Mouse (Mus musculus): Measurements from ENCODE around the gene Iqgap2. TPM values are rescaled to one million over a fixed set of nuclear protein-coding genes. Genes with fewer than 3 reads are reported as not detected.

The Iqgap2 gene
- polyA plus RNA-seq, 1 experiment: 6.0 TPM

- TF ChIP-seq POLR2A (IDR thresholded peaks at IDR 0.05; ENCODE audit: borderline replicate concordance, extremely low read depth, insufficient read depth, insufficient read length, poor library complexity, severe bottlenecking) (no peak), CTCF (IDR thresholded peaks at IDR 0.05; ENCODE audit: borderline replicate concordance, extremely low read depth, insufficient read depth, insufficient read length) (no peak)
- DNase-seq (ENCODE audit: low read depth): no peak
These were observed 9.7 kb downstream of the Iqgap2 start for GRCm38 (mm10) chr13:95882001-95882400.

GRCm38 (mm10) chr13:95881427-95881826, 10.3 kb downstream of the Iqgap2 start:
- TF ChIP-seq CTCF (IDR thresholded peaks at IDR 0.05; ENCODE audit: borderline replicate concordance, extremely low read depth, insufficient read depth, insufficient read length) (no peak), POLR2A (IDR thresholded peaks at IDR 0.05; ENCODE audit: borderline replicate concordance, extremely low read depth, insufficient read depth, insufficient read length, poor library complexity, severe bottlenecking) (no peak)
- no peak for DNase-seq (ENCODE audit: low read depth)

GRCm38 (mm10) chr13:95880633-95881032, 11.1 kb downstream of the Iqgap2 start:
- peak; percentile 85 for DNase-seq (ENCODE audit: low read depth)
- TF ChIP-seq POLR2A (IDR thresholded peaks at IDR 0.05; ENCODE audit: borderline replicate concordance, extremely low read depth, insufficient read depth, insufficient read length, poor library complexity, severe bottlenecking): no peak
- no peak for TF ChIP-seq CTCF (IDR thresholded peaks at IDR 0.05; ENCODE audit: borderline replicate concordance, extremely low read depth, insufficient read depth, insufficient read length)

GRCm38 (mm10) chr13:95871993-95872392, 19.7 kb downstream of the Iqgap2 start:
- no peak for TF ChIP-seq CTCF (IDR thresholded peaks at IDR 0.05; ENCODE audit: borderline replicate concordance, extremely low read depth, insufficient read depth, insufficient read length)
- no peak for TF ChIP-seq POLR2A (IDR thresholded peaks at IDR 0.05; ENCODE audit: borderline replicate concordance, extremely low read depth, insufficient read depth, insufficient read length, poor library complexity, severe bottlenecking)

GRCm38 (mm10) chr13:95870626-95871025, 21.1 kb downstream of the Iqgap2 start:
- no peak for TF ChIP-seq POLR2A (IDR thresholded peaks at IDR 0.05; ENCODE audit: borderline replicate concordance, extremely low read depth, insufficient read depth, insufficient read length, poor library complexity, severe bottlenecking)
- TF ChIP-seq CTCF (IDR thresholded peaks at IDR 0.05; ENCODE audit: borderline replicate concordance, extremely low read depth, insufficient read depth, insufficient read length): no peak
- no peak for DNase-seq (ENCODE audit: low read depth)

More at GRCm38 (mm10) chr13:95871993-95872392, 19.7 kb downstream of the Iqgap2 start:
- no peak for DNase-seq (ENCODE audit: low read depth)

- peak; percentile 93 for DNase-seq (ENCODE audit: low read depth)
- TF ChIP-seq CTCF (IDR thresholded peaks at IDR 0.05; ENCODE audit: borderline replicate concordance, extremely low read depth, insufficient read depth, insufficient read length) (no peak), POLR2A (IDR thresholded peaks at IDR 0.05; ENCODE audit: borderline replicate concordance, extremely low read depth, insufficient read depth, insufficient read length, poor library complexity, severe bottlenecking) (no peak)
These were observed 22.7 kb downstream of the Iqgap2 start for GRCm38 (mm10) chr13:95868896-95869540.

GRCm38 (mm10) chr13:95862201-95862600, 29.5 kb downstream of the Iqgap2 start:
- TF ChIP-seq CTCF (IDR thresholded peaks at IDR 0.05; ENCODE audit: borderline replicate concordance, extremely low read depth, insufficient read depth, insufficient read length): no peak

GRCm38 (mm10) chr13:95859271-95859670, 32.5 kb downstream of the Iqgap2 start:
- TF ChIP-seq POLR2A (IDR thresholded peaks at IDR 0.05; ENCODE audit: borderline replicate concordance, extremely low read depth, insufficient read depth, insufficient read length, poor library complexity, severe bottlenecking) (no peak), CTCF (IDR thresholded peaks at IDR 0.05; ENCODE audit: borderline replicate concordance, extremely low read depth, insufficient read depth, insufficient read length) (no peak)
- DNase-seq (ENCODE audit: low read depth): no peak

More at GRCm38 (mm10) chr13:95862201-95862600, 29.5 kb downstream of the Iqgap2 start:
- DNase-seq (ENCODE audit: low read depth): no peak

- DNase-seq (ENCODE audit: low read depth): no peak
- no peak for TF ChIP-seq POLR2A (IDR thresholded peaks at IDR 0.05; ENCODE audit: borderline replicate concordance, extremely low read depth, insufficient read depth, insufficient read length, poor library complexity, severe bottlenecking)
- no peak for TF ChIP-seq CTCF (IDR thresholded peaks at IDR 0.05; ENCODE audit: borderline replicate concordance, extremely low read depth, insufficient read depth, insufficient read length)
These were observed 32.9 kb downstream of the Iqgap2 start for GRCm38 (mm10) chr13:95858866-95859265.

- no peak for DNase-seq (ENCODE audit: low read depth)
- TF ChIP-seq POLR2A (IDR thresholded peaks at IDR 0.05; ENCODE audit: borderline replicate concordance, extremely low read depth, insufficient read depth, insufficient read length, poor library complexity, severe bottlenecking) (no peak), CTCF (IDR thresholded peaks at IDR 0.05; ENCODE audit: borderline replicate concordance, extremely low read depth, insufficient read depth, insufficient read length) (no peak)
These were observed 36.2 kb downstream of the Iqgap2 start for GRCm38 (mm10) chr13:95855537-95855936.

GRCm38 (mm10) chr13:95851611-95852010, 40.1 kb downstream of the Iqgap2 start:
- TF ChIP-seq CTCF (IDR thresholded peaks at IDR 0.05; ENCODE audit: borderline replicate concordance, extremely low read depth, insufficient read depth, insufficient read length) (no peak), POLR2A (IDR thresholded peaks at IDR 0.05; ENCODE audit: borderline replicate concordance, extremely low read depth, insufficient read depth, insufficient read length, poor library complexity, severe bottlenecking) (no peak)
- DNase-seq (ENCODE audit: low read depth): peak; percentile 47

- no peak for TF ChIP-seq POLR2A (IDR thresholded peaks at IDR 0.05; ENCODE audit: borderline replicate concordance, extremely low read depth, insufficient read depth, insufficient read length, poor library complexity, severe bottlenecking)
- no peak for TF ChIP-seq CTCF (IDR thresholded peaks at IDR 0.05; ENCODE audit: borderline replicate concordance, extremely low read depth, insufficient read depth, insufficient read length)
- no peak for DNase-seq (ENCODE audit: low read depth)
These were observed 41.3 kb downstream of the Iqgap2 start for GRCm38 (mm10) chr13:95850451-95850850.

Data from brain, embryonic 14.5 days (tissue).